Mouse (Mus musculus): Measurements from ENCODE around the gene Gm17482. TPM values are rescaled to one million over a fixed set of nuclear protein-coding genes. Genes with fewer than 3 reads are reported as not detected.

Gene Gm17482
- polyA plus RNA-seq, 1 experiment: not detected

- H3K4me1 ChIP-seq (ENCODE audit: control insufficient read depth, insufficient read depth, low read length): peaks cover 8% of the 10 kb centered on the region
- no peak overlapping the region for H3K4me3 ChIP-seq (ENCODE audit: insufficient read depth, low read length)
- no peak overlapping the region for H3K27ac ChIP-seq (ENCODE audit: insufficient read depth, low read length)
- no peak for TF ChIP-seq POLR2A (IDR thresholded peaks at IDR 0.05; ENCODE audit: extremely low read depth, insufficient read depth, low read length)
- no peak for TF ChIP-seq CTCF (IDR thresholded peaks at IDR 0.05; ENCODE audit: extremely low read depth, insufficient read depth, low read length)
Measured at GRCm38 (mm10) chr6:115241939-115242338, 14.8 kb downstream of the Gm17482 start.

- Histone ChIP-seq H3K4me3 (ENCODE audit: insufficient read depth, low read length) (no peak overlapping the region), H3K27ac (ENCODE audit: insufficient read depth, low read length) (no peak overlapping the region), H3K4me1 (ENCODE audit: control insufficient read depth, insufficient read depth, low read length) (peaks cover 3% of the 10 kb centered on the region; the same call in 1 of the 2 replicates)
- TF ChIP-seq POLR2A (IDR thresholded peaks at IDR 0.05; ENCODE audit: extremely low read depth, insufficient read depth, low read length) (no peak), CTCF (IDR thresholded peaks at IDR 0.05; ENCODE audit: extremely low read depth, insufficient read depth, low read length) (no peak)
Measured at GRCm38 (mm10) chr6:115244222-115244621, 17.1 kb downstream of the Gm17482 start.

- no peak overlapping the region for H3K27ac ChIP-seq (ENCODE audit: insufficient read depth, low read length)
- no peak overlapping the region for H3K4me3 ChIP-seq (ENCODE audit: insufficient read depth, low read length)
- H3K4me1 ChIP-seq (ENCODE audit: control insufficient read depth, insufficient read depth, low read length): peaks cover 3% of the 10 kb centered on the region; the same call in 1 of the 2 replicates
- TF ChIP-seq CTCF (IDR thresholded peaks at IDR 0.05; ENCODE audit: extremely low read depth, insufficient read depth, low read length) (no peak), POLR2A (IDR thresholded peaks at IDR 0.05; ENCODE audit: extremely low read depth, insufficient read depth, low read length) (no peak)
Measured at GRCm38 (mm10) chr6:115245500-115246058, 18.4 kb downstream of the Gm17482 start.

GRCm38 (mm10) chr6:115251531-115251985 lies 24.4 kb downstream of the Gm17482 start:
- H3K4me3 ChIP-seq (ENCODE audit: insufficient read depth, low read length): peak overlapping the region; percentile 34; the same call in 1 of the 2 replicates
- H3K4me1 ChIP-seq (ENCODE audit: control insufficient read depth, insufficient read depth, low read length): peaks cover 2% of the 10 kb centered on the region; the same call in 1 of the 2 replicates
- peak overlapping the region; percentile 66 for H3K27ac ChIP-seq (ENCODE audit: insufficient read depth, low read length)
- TF ChIP-seq POLR2A (IDR thresholded peaks at IDR 0.05; ENCODE audit: extremely low read depth, insufficient read depth, low read length) (no peak), CTCF (IDR thresholded peaks at IDR 0.05; ENCODE audit: extremely low read depth, insufficient read depth, low read length) (no peak)

GRCm38 (mm10) chr6:115252099-115252873 lies 25.1 kb downstream of the Gm17482 start, which contains the start of gene Timp4:
Gene Timp4 (minus strand): TSS chr6:115252205.
- Histone ChIP-seq H3K27ac (ENCODE audit: insufficient read depth, low read length) (peak within 1 kb of the TSS; percentile 66), H3K4me3 (ENCODE audit: insufficient read depth, low read length) (peak within 1 kb of the TSS; percentile 34; the same call in 1 of the 2 replicates), H3K4me1 (ENCODE audit: control insufficient read depth, insufficient read depth, low read length) (peaks cover 3% of the 10 kb centered on the region)
- TF ChIP-seq CTCF (IDR thresholded peaks at IDR 0.05; ENCODE audit: extremely low read depth, insufficient read depth, low read length): no peak
- no peak for TF ChIP-seq POLR2A (IDR thresholded peaks at IDR 0.05; ENCODE audit: extremely low read depth, insufficient read depth, low read length)

- no peak for TF ChIP-seq POLR2A (IDR thresholded peaks at IDR 0.05; ENCODE audit: extremely low read depth, insufficient read depth, low read length)
- TF ChIP-seq CTCF (IDR thresholded peaks at IDR 0.05; ENCODE audit: extremely low read depth, insufficient read depth, low read length): no peak
- H3K4me1 ChIP-seq (ENCODE audit: control insufficient read depth, insufficient read depth, low read length): peaks cover 5% of the 10 kb centered on the region
- H3K4me3 ChIP-seq (ENCODE audit: insufficient read depth, low read length): no peak overlapping the region
- no peak overlapping the region for H3K27ac ChIP-seq (ENCODE audit: insufficient read depth, low read length)
Measured at GRCm38 (mm10) chr6:115255171-115255570, 28.0 kb downstream of the Gm17482 start.

- Histone ChIP-seq H3K4me1 (ENCODE audit: control insufficient read depth, insufficient read depth, low read length) (peaks cover 3% of the 10 kb centered on the region; the same call in 1 of the 2 replicates), H3K4me3 (ENCODE audit: insufficient read depth, low read length) (no peak overlapping the region), H3K27ac (ENCODE audit: insufficient read depth, low read length) (no peak overlapping the region)
- TF ChIP-seq POLR2A (IDR thresholded peaks at IDR 0.05; ENCODE audit: extremely low read depth, insufficient read depth, low read length) (no peak), CTCF (IDR thresholded peaks at IDR 0.05; ENCODE audit: extremely low read depth, insufficient read depth, low read length) (no peak)
Measured at GRCm38 (mm10) chr6:115260507-115260906, 33.4 kb downstream of the Gm17482 start.

GRCm38 (mm10) chr6:115266791-115267190 lies 39.6 kb downstream of the Gm17482 start:
- Histone ChIP-seq H3K4me3 (ENCODE audit: insufficient read depth, low read length) (no peak overlapping the region), H3K4me1 (ENCODE audit: control insufficient read depth, insufficient read depth, low read length) (no peaks in the 10 kb centered on the region), H3K27ac (ENCODE audit: insufficient read depth, low read length) (no peak overlapping the region)
- TF ChIP-seq CTCF (IDR thresholded peaks at IDR 0.05; ENCODE audit: extremely low read depth, insufficient read depth, low read length) (no peak), POLR2A (IDR thresholded peaks at IDR 0.05; ENCODE audit: extremely low read depth, insufficient read depth, low read length) (no peak)

GRCm38 (mm10) chr6:115267916-115268315 lies 40.8 kb downstream of the Gm17482 start:
- no peak overlapping the region for H3K27ac ChIP-seq (ENCODE audit: insufficient read depth, low read length)
- TF ChIP-seq POLR2A (IDR thresholded peaks at IDR 0.05; ENCODE audit: extremely low read depth, insufficient read depth, low read length): no peak
- peak; percentile 94 for TF ChIP-seq CTCF (IDR thresholded peaks at IDR 0.05; ENCODE audit: extremely low read depth, insufficient read depth, low read length)
- H3K4me1 ChIP-seq (ENCODE audit: control insufficient read depth, insufficient read depth, low read length): no peaks in the 10 kb centered on the region

More at GRCm38 (mm10) chr6:115267916-115268315, 40.8 kb downstream of the Gm17482 start:
- H3K4me3 ChIP-seq (ENCODE audit: insufficient read depth, low read length): no peak overlapping the region

Measured in cortical plate, adult 2 months (tissue).